Mouse (Mus musculus) liver, embryonic 14 days (tissue): ENCODE results near the gene Ermard. TPM values are rescaled to one million over a fixed set of nuclear protein-coding genes. Genes with fewer than 3 reads are reported as not detected.

Experiments used
- polyA plus RNA-seq: library from polyadenylated mRNA; depleted of rRNA; stranded (reverse); fragments of >200 nt; gene quantifications from 2 replicates; pipeline ENCODE4 v1.2.3, GENCODE M21; 2012; rRNA removed

The Ermard gene
- polyA plus RNA-seq: 22.0 and 24.8 TPM in 2 replicates

GRCm38 (mm10) chr17:15041175-15041729, at the start of gene Ermard, which contains the start of the genes Tcte3 and Gm3448:
Gene Ermard, plus strand, starts transcription at chr17:15041208.
Gene Tcte3, minus strand, starts transcription at chr17:15041488.
Gene Gm3448, minus strand, starts transcription at chr17:15041537.

GRCm38 (mm10) chr17:15009706-15010413, 31.1 kb upstream of the Ermard start, which contains the start of gene Gm3435:
Gene Gm3435, plus strand, starts transcription at chr17:15010176.

Other genes with a start within 250 kb of the Ermard start
- 0.53 and 0.58 TPM in 2 replicates for gene Wdr27, start 98.0 kb upstream of the Ermard start, polyA plus RNA-seq
- 5.9 and 6.6 TPM in 2 replicates for gene 1600012H06Rik, start 98.0 kb upstream of the Ermard start, polyA plus RNA-seq
- gene Phf10, start 79.9 kb upstream of the Ermard start, polyA plus RNA-seq: 93.0 and 93.8 TPM in 2 replicates
- gene 9030025P20Rik, start 62.7 kb upstream of the Ermard start, polyA plus RNA-seq: 5.1 and 5.2 TPM in 2 replicates
- 1.2 and 1.8 TPM in 2 replicates for gene Gm3417, start 62.4 kb upstream of the Ermard start, polyA plus RNA-seq
- gene Gm3435, start 31.0 kb upstream of the Ermard start, polyA plus RNA-seq: 2.1 and 3.0 TPM in 2 replicates
- 0.71 and 0.72 TPM in 2 replicates for gene Tcte3, start 280 bp downstream of the Ermard start, polyA plus RNA-seq
- gene Gm3448, start 329 bp downstream of the Ermard start, polyA plus RNA-seq: 1.8 and 1.9 TPM in 2 replicates